Mouse (Mus musculus): ENCODE data around the gene Ggt5. TPM values are rescaled to one million over a fixed set of nuclear protein-coding genes. Genes with fewer than 3 reads are reported as not detected.

The Ggt5 gene
- total RNA-seq, 2 experiments from 2014 or later: 1.4 to 3.5 TPM

DNA sequence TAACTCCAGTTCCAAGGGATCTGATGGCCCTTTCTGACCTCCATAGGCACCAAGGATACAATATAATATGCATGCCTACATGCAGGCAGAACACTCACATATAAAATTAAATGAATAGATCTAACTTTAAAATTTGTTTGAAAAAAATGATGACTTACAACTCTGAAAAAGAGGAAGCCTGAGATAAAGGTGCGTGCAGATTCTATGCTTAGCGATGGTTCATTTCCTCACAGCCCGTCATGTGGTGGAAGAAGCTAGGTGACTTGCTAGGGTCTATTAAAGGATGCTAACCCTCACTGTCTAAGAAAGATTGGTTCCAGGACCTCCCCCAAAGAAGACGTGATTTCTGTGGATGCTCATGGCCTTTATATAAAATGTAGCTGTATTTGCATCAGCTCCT lies 26.9 kb downstream of the Ggt5 start:
- no peak for ATAC-seq (replicated peaks; ENCODE audit: poor library complexity)

DNA sequence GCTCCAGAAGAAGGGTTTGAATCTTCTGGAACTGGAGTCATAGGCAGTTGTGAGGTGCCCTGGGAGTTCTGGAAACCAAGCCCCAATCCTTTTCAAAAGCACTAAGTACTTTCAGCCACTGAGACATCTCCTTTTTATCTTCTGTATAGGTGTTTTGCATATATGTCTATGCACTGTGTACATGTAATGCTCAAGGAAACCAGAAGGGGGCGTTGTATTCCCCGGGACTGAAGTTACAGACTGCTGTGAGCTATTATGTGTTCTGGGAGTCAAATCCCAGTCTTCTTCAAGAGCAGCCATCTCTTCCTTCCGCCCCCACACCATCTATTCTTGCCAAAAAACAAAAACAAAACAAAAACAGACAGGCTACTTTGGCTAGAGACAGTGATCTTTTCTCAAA lies 31.7 kb downstream of the Ggt5 start:
- ATAC-seq (replicated peaks; ENCODE audit: poor library complexity): no peak

DNA sequence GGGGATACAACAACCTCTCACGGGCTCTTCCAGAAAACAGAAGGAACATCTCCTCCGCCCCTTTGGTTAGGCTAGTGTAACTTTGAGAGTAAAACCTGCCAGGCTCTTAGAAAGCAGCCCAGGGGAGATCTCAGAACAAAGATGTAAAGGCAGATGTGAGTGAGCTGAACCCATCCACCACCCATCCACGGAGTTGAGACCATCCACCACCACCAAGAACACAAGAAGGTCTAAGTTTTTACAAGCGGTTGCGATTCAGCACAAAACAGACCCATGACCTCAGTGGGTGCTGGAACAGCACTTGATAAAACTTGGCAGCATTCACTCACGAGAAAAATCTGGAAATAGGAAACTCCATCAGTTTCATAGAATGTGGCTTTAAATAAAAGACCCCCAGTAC lies 36.8 kb downstream of the Ggt5 start:
- ATAC-seq (replicated peaks; ENCODE audit: poor library complexity): no peak

DNA sequence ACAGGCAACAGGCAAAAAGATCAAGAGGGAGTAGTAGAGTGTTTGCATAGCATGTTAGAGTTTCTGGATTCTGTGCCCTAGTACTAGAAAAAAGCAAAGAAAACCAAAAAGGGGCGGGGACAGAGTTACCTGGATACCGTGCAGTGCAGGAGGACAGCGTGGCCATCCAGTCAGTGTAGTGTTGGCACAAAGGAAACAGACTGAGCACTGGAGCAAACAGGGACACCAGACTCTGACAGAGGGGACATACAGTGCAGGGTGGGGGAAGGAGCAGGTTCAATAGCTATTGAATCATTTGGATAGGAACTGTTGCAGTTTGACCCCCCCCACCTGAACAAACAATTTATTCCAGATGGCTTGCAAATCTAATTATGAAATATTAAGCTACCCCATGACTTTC lies 37.9 kb downstream of the Ggt5 start:
- no peak for ATAC-seq (replicated peaks; ENCODE audit: poor library complexity)

DNA sequence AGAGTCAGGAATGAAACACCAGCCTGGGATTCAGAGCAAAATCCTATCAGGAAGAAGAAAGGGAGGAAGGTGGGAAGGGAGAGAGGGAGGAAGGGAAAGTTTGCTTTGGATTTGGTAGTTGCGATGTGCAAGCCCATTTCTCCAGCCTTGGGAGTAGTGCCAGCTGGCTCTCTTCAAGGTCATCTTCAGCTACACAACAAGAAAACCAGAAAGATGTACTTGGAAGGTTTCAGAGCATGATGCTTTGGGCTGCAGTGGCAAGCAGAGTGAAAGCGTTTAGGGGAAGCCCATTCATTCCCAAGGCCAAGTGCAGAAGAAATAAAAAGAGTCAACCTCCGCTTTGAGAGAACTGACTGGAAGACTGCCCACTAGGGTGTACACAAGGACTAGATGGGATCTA lies 38.4 kb downstream of the Ggt5 start:
- no peak for ATAC-seq (replicated peaks; ENCODE audit: poor library complexity)

DNA sequence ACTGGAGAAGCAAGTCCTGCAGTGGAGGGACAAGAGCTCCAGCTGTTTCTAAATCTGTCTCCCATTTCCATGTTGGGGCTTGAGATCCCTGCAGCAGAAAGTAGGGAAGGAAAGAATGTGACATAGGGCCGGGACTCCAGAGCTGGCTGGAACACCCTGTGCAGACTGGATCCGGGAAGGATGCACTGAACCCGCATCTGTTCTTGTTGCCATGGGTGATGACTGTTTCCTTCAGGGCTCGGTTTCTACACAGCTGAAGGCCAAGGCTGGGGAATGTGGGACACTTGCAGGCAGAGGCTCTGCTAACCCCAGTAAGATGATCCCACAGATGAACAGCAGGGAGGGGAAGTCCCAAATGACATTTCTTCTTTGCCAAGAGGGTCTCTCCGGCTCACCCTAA lies 43.5 kb downstream of the Ggt5 start:
- ATAC-seq (replicated peaks; ENCODE audit: poor library complexity): no peak

DNA sequence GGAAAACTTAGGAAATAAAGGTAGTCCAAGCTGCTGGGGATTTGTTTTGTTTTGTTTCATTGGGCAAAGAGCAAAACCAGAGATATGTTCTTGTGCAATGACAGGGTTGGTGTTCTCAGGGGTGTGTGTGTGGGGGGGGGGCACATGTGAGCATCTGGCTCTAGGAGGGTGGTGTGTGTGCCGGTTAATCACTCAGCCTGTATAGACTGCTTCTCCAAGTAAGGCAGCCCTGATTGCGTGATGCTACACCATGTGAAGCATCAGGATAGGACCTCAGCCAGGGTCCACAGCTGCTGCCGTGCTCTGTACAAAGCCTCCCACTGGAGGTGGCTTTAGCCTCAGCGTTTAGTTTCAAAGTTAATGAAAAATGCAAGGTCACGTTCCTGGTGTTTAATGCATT lies 43.9 kb downstream of the Ggt5 start:
- ATAC-seq (replicated peaks; ENCODE audit: poor library complexity): no peak

DNA sequence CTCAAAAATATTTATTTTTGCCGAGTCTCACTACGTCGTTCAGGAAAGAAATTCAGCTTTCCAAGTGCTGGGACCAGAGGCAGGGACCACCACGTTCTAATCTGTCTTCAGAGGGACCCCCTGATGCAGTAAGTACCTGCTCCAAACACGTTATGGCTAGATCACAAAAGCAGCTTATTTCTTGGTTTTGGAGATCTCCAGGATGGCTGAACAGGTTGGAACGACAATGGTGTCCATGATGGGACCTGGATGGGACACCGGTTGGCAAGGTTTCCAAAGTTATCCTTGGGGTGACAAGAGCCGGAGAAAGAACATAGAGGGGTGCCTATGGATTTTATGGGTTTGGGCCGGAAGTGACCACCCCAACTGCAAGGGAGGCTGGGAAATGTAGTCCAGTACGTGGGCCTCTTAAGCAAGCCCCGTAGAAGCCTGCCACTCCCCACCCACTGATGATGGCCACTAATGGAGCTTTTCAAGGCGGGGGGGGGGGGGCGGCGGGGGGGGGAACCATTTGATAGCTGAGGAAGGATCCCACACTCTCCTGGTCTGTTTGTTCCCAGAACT lies 44.5 kb downstream of the Ggt5 start:
- ATAC-seq (replicated peaks; ENCODE audit: poor library complexity): no peak

DNA sequence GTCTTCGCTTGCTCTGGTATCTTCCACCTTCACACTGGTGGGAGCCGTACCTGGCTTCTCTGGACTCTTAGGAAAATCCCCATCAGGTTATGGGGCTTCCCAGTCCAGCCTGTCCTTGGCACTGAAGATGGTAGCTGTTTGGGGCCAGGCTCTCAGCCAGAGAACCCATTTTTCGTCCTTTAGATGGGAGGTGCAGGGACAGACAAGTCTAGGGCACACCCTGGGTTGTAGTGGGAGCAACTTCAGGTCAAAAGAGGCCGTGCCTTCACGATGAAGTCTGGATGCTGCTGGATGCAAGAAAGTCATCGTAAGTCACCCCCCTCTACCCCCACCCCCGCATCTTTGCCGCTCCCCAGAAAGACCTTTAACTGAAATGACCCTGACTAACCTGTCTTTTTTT lies 45.5 kb downstream of the Ggt5 start:
- no peak for ATAC-seq (replicated peaks; ENCODE audit: poor library complexity)

DNA sequence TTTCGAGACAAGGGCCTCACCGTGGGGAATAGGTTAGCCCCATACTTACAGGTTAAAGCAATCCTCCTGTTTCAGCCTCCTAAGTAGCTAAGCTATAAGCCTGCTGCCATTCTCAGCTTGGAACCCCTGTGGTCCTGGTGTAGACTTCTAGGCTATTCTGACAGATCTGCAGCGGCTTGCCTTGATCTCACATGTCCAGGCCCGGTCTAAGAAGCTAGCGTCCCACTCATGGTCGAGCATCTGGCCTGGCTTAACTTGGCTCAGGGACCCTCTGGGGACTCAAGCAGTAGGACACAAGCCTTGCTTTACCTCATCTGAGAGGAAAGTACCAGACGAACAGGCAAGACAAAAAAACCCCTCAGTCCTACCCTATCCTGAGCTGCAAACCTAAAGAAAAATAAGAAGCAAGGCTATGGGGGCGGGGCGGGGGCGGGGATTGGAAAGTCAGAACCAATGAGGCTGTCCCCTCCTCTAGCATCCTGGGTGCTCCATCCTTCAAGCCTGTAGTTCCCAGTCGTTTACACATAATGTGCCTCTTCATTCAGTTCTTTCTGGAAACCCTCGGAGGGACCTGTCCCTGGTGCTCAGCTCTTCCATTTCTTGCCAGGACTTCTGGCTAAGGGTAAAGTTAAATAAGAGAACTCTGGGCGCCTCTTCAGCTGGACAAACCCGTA lies 46.0 kb downstream of the Ggt5 start:
- ATAC-seq (replicated peaks; ENCODE audit: poor library complexity): no peak

DNA sequence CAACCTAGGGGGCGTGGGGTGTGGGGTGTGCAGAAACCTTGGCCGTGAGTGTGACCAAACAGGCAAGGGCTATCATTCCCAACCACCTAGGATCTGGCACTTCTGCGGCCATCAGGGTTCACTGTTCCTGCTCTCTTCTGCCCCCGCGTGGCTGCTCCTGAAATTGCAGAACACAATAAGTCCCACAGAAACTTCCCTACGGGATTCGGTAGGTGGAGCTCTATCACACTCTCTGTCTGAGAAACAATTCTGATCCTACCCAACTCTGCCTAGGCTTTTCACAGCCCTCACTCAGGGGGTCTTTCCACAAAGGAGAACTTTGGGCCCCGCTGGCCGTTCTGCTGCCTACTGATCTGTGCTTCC lies 46.5 kb downstream of the Ggt5 start:
- peak; percentile 96 for ATAC-seq (replicated peaks; ENCODE audit: poor library complexity)

DNA sequence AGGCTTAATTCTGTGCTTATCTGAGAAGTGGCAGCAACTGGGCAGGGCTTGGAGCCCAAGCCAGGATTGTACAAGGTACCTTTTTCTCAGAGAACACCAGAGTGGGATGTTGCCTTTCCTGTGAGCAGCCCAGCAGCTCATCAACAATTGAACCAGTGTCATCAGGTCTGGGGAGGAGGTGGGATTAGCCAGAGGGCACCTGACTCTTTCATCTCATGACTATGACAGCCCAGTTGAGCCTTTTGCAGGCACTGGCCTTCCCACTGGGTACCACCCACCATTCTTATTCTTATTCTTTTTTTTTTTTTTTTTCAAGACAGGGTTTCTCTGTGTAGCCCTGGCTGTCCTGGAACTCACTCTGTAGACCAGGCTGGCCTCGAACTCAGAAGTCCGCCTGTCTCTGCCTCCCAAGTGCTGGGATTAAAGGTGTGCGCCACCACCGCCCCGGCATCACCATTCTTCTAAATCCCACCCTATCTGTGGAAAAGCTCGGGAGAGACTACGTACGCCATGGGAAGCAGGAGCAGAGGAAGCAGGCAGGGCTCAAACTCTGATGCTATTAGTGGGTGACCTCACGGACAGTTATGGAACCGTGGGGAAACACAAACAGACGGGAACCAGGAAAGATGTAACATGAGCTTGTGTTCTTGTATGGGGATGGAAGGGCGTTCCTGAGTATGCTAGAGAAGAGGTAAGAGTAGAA lies 47.1 kb downstream of the Ggt5 start:
- ATAC-seq (replicated peaks; ENCODE audit: poor library complexity): peak; percentile 29; the same call in 1 of the 2 replicates

DNA sequence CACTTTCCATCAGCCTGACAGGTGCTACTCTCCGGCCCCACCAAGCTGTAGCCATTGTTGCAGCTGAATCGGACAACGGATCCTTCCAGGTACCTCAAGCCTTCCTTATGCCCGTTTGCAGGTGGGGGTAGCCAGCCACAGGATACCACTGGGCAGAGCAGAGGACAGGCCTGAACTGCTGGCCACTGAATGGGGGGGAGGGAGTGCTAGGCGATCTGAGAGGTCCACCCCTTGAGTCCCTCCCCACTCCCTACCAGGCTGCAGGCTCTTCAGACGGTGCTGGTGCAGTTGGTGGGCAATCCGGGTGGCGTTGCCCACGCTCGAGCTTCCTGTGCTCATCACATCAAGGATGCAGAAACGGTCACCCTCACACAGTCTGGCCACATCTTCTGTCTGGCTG lies 48.6 kb downstream of the Ggt5 start:
- no peak for ATAC-seq (replicated peaks; ENCODE audit: poor library complexity)

DNA sequence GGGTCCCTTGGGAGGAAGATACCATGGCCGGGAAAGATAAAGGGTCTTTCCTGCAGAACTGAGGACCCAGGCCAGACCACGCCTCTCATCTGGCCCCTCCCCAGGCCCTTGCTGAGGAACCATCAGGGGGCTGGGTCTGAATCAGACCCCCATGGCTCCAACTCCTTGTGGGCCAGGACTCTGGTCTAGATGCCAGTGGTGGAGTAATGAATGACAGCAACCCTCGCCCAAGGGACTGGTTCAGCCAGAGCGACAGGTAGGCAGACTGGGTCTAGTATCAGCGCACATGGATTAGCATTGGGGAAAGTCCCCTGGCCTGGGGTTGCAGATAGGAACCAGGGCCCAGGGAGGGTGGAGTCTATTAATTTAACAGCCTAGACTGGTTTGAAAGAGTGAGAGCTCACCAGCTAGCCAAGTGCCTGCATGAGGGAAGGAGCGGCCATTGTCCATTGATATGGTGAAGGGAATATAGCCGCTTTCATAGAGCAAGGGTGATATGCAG lies 52.6 kb downstream of the Ggt5 start:
- peak; percentile 38 for ATAC-seq (replicated peaks; ENCODE audit: poor library complexity)

DNA sequence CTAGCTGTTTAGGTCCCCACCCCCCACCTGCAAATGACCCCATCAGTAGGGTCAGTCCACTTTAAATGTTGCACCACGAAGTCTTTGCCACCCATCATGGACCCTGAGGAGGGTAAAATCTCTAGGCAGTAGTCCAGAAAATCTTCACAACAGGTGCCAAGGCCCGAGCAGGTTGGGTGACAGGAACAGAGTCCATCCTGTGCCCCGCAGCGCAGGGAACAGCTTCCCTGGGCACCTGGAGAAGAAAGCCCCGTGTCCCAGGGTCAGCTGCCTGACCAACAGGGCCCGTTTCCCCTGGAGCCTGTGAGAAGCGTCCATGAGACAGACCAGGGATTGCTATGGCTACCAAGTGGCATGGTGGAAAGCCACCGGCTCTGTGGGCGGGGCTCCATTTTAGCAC lies 53.3 kb downstream of the Ggt5 start:
- ATAC-seq (replicated peaks; ENCODE audit: poor library complexity): no peak

DNA sequence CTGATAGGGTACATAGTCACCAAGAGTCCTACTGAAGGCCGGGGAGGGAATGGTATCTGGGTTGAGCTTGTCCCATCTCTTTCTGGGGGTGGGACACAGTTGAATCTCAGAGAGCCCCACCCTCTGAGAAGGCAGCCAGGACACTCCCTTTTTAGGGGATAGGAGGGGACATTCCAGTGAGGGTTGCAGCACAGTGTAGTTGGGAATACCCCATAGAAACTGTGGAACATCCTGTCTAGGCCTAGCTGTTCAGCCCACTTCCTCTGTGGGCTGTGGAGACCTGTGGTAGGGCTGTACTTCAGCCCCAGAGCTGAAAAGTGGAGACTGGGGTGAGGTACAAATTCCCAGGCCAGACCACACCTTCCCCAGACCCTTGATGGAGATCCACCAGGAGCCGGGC lies 53.8 kb downstream of the Ggt5 start:
- ATAC-seq (replicated peaks; ENCODE audit: poor library complexity): no peak

DNA sequence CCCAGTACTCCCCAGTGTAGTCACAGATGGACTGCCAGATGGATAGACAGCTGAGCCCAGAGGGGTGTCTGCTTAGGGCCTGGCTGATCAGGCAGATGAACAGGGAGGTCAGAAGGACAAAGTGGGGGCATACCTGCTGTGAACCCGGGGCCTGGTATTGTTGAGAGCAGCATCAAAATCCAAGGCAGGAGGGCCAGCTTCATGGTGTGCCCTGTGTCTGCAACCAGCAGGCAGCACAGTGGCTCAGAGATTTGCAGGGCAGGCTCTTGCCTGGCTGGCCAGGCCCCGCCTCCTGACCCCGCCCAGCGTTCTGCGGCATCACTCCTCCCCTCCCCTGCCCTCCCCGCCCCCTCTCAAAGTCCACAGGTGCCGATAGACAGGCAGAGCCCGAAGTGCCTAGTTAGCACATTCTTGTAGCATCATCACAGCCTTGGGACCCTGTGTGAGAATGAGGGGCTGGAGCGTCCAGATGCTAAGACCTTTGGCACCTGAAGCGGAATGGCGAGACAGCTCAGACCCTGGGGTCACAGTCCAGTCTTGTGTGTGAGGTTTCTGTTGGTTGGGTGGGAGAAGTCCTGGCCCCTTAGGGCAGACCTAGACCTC lies 54.7 kb downstream of the Ggt5 start, which contains the start of gene Susd2:
Susd2 (minus strand) TSS at position 268 of the 603 bp plus-strand sequence.
- peak; percentile 72 for ATAC-seq (replicated peaks; ENCODE audit: poor library complexity)

DNA sequence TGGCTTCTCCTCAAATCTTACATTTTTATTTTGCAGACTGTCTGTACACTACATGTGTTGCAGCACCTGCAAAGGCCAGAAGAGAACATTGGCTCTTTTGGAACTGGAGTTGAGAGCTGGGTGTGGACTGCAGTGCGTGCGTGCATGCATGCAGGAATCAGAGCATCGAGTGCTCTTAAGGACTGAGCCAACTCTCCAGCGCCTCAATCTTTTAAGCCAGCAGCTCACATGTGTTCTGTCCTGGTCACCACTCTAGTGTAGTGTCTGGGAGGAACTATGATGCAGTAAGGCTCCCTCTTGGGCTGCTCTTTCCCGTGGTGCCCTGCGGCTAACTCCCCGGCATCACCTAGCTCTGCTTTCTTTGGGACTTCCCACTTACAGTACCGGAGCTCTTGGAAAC lies 56.5 kb downstream of the Ggt5 start:
- ATAC-seq (replicated peaks; ENCODE audit: poor library complexity): no peak

DNA sequence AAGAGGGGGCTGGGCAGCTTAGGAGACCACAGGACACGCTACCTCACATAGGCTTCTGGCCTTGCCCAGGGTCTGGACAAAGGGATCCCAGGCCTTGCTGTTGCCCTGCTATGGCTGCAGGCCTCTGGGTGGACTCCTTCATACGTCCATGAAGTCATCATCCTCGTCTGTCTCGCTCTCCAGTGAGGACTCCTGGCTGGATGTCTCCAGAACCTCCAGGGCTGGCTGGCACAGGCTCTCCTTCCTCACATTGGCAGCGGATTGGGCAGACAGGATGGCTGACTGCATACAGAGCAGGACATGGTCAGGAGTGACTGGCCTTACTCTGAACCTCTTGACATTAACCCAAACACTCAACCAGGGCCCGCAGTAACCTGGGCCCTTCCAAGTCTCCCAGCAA lies 57.3 kb downstream of the Ggt5 start:
- ATAC-seq (replicated peaks; ENCODE audit: poor library complexity): no peak

DNA sequence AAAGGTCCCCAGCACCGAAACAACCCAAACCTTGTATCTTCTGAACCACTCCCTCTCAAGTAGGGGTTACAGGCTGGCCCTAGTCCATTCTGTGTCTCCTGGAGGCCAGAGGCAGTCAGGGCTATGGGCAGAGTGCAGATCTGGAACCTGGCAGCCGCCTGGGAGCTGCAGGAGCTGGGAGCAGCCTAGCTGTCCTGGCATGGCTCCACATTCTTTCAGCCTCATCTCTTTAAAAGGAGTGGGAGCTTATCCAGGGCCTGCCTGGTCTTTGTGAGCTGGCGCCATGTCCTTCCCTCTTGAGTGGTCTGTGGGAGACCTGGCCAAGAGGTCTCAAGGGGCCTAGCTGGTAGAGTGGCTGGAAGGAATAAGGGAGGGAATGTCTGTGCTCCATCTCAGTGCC lies 58.2 kb downstream of the Ggt5 start:
- ATAC-seq (replicated peaks; ENCODE audit: poor library complexity): no peak

DNA sequence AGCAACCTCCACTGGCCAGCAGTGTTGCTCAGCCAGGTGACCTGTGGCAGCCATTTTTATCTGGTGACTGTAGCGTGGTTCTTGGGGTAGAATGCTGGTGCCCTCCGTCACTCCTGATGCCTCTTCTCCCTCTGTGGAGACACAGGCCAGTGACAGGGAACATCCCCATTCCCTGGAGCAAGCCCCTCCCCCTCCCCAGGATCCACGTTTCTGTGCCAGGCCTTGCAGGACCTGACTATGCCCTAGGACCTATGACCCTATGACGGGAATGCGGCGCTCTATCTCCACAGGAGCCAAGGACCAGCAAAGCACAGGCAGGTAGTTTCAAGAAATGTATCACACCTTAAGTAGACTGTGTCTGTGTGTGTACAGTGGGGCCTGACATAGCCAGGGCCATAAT lies 59.0 kb downstream of the Ggt5 start:
- ATAC-seq (replicated peaks; ENCODE audit: poor library complexity): no peak

DNA sequence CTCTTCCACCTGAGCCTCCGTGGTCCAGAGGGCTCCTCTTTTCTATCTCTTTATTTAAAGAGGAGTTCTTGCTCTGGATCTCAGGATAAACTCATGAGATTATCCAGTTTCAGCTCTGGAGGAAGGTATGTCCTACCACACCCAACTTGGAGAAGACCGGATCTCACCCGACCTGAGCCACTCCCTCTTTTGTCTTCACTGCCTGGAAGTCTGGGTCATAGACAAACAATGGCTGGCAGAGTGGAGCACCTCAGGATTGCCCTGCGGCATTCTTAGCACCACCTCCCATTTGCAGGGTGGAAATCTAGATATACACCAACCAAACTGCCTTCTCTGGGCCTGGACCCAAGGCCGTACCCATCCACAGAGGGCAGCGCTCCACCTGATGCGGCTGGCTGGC lies 59.9 kb downstream of the Ggt5 start:
- no peak for ATAC-seq (replicated peaks; ENCODE audit: poor library complexity)
